Mouse (Mus musculus): Measurements from ENCODE around the gene Krtap24-1. TPM values are rescaled to one million over a fixed set of nuclear protein-coding genes. Genes with fewer than 3 reads are reported as not detected.
A peak's percentile ranks its signal among the peaks of the same experiment; 100 is the strongest.

The Krtap24-1 gene
- polyA plus RNA-seq (2015; fragmentation: Nextera tagmentation; extraction: Ambion mirVana), result not detected in 2 replicates

GRCm38 (mm10) chr16:88611922-88612321, at the start of gene Krtap24-1:
Krtap24-1 (minus strand) TSS chr16:88612279.
- H3K9ac ChIP-seq (ENCODE audit: low read depth, low read length), result no peak within 1 kb of the TSS
- 86% methylated on average over 8 of the region's 8 CpGs for WGBS
- no peaks in the 10 kb centered on the region for H3K36me3 ChIP-seq (ENCODE audit: control insufficient read depth, insufficient read depth, low read length)
- H3K9me3 ChIP-seq (ENCODE audit: control insufficient read depth, low read length), result no peaks in the 10 kb centered on the region
- H3K4me2 ChIP-seq (ENCODE audit: low read length), result no peak within 1 kb of the TSS
- H3K27me3 ChIP-seq (replicated peaks; ENCODE audit: control insufficient read depth, insufficient read depth, low read length), result no peaks in the 10 kb centered on the region
- no peak for ATAC-seq
- no peak within 1 kb of the TSS for H3K27ac ChIP-seq (ENCODE audit: low read depth, low read length)
- H3K4me3 ChIP-seq (ENCODE audit: low read length), result no peak within 1 kb of the TSS
- no peaks in the 10 kb centered on the region for H3K4me1 ChIP-seq (ENCODE audit: control insufficient read depth, insufficient read depth, low read depth, low read length)

GRCm38 (mm10) chr16:88657426-88657825, 45.3 kb upstream of the Krtap24-1 start:
- peak; percentile 65; the same call in 1 of the 2 replicates for ATAC-seq

GRCm38 (mm10) chr16:88651952-88652351, 39.9 kb upstream of the Krtap24-1 start:
- ATAC-seq, result no peak
- Histone ChIP-seq H3K27me3 (replicated peaks; ENCODE audit: control insufficient read depth, insufficient read depth, low read length) (no peaks in the 10 kb centered on the region), H3K27ac (ENCODE audit: low read depth, low read length) (no peak overlapping the region), H3K4me2 (ENCODE audit: low read length) (no peak overlapping the region), H3K4me3 (ENCODE audit: low read length) (no peak overlapping the region), H3K4me1 (ENCODE audit: control insufficient read depth, insufficient read depth, low read depth, low read length) (no peaks in the 10 kb centered on the region), H3K36me3 (ENCODE audit: control insufficient read depth, insufficient read depth, low read length) (no peaks in the 10 kb centered on the region), H3K9ac (ENCODE audit: low read depth, low read length) (no peak overlapping the region), H3K9me3 (ENCODE audit: control insufficient read depth, low read length) (no peaks in the 10 kb centered on the region)
- WGBS, result 79% methylated on average over 2 of the region's 2 CpGs

More at GRCm38 (mm10) chr16:88657426-88657825, 45.3 kb upstream of the Krtap24-1 start:
- WGBS, result 67% methylated on average over 1 of the region's 1 CpGs
- Histone ChIP-seq H3K4me1 (ENCODE audit: control insufficient read depth, insufficient read depth, low read depth, low read length) (no peaks in the 10 kb centered on the region), H3K4me3 (ENCODE audit: low read length) (no peak overlapping the region), H3K27ac (ENCODE audit: low read depth, low read length) (no peak overlapping the region), H3K9me3 (ENCODE audit: control insufficient read depth, low read length) (no peaks in the 10 kb centered on the region), H3K9ac (ENCODE audit: low read depth, low read length) (no peak overlapping the region), H3K27me3 (replicated peaks; ENCODE audit: control insufficient read depth, insufficient read depth, low read length) (no peaks in the 10 kb centered on the region), H3K36me3 (ENCODE audit: control insufficient read depth, insufficient read depth, low read length) (no peaks in the 10 kb centered on the region), H3K4me2 (ENCODE audit: low read length) (no peak overlapping the region)

GRCm38 (mm10) chr16:88651082-88651481, 39.0 kb upstream of the Krtap24-1 start:
- Histone ChIP-seq H3K27me3 (replicated peaks; ENCODE audit: control insufficient read depth, insufficient read depth, low read length) (no peaks in the 10 kb centered on the region), H3K36me3 (ENCODE audit: control insufficient read depth, insufficient read depth, low read length) (no peaks in the 10 kb centered on the region), H3K9ac (ENCODE audit: low read depth, low read length) (no peak overlapping the region), H3K9me3 (ENCODE audit: control insufficient read depth, low read length) (no peaks in the 10 kb centered on the region), H3K27ac (ENCODE audit: low read depth, low read length) (no peak overlapping the region), H3K4me1 (ENCODE audit: control insufficient read depth, insufficient read depth, low read depth, low read length) (no peaks in the 10 kb centered on the region), H3K4me2 (ENCODE audit: low read length) (no peak overlapping the region), H3K4me3 (ENCODE audit: low read length) (no peak overlapping the region)
- 92% methylated on average over 1 of the region's 1 CpGs for WGBS
- ATAC-seq, result no peak

GRCm38 (mm10) chr16:88647358-88647846, 35.3 kb upstream of the Krtap24-1 start, which contains the start of gene Krtap26-1:
Krtap26-1 (minus strand) TSS chr16:88647796.
- 80% methylated on average over 10 of the region's 10 CpGs for WGBS
- H3K9ac ChIP-seq (ENCODE audit: low read depth, low read length), result no peak within 1 kb of the TSS

GRCm38 (mm10) chr16:88646366-88647111, 34.5 kb upstream of the Krtap24-1 start:
- H3K27ac ChIP-seq (ENCODE audit: low read depth, low read length), result no peak overlapping the region

More at GRCm38 (mm10) chr16:88647358-88647846, 35.3 kb upstream of the Krtap24-1 start, which contains the start of gene Krtap26-1:
- Histone ChIP-seq H3K9me3 (ENCODE audit: control insufficient read depth, low read length) (no peaks in the 10 kb centered on the region), H3K4me3 (ENCODE audit: low read length) (no peak within 1 kb of the TSS), H3K27me3 (replicated peaks; ENCODE audit: control insufficient read depth, insufficient read depth, low read length) (no peaks in the 10 kb centered on the region), H3K4me1 (ENCODE audit: control insufficient read depth, insufficient read depth, low read depth, low read length) (no peaks in the 10 kb centered on the region), H3K36me3 (ENCODE audit: control insufficient read depth, insufficient read depth, low read length) (no peaks in the 10 kb centered on the region), H3K4me2 (ENCODE audit: low read length) (no peak within 1 kb of the TSS), H3K27ac (ENCODE audit: low read depth, low read length) (no peak within 1 kb of the TSS)
- no peak for ATAC-seq

GRCm38 (mm10) chr16:88640053-88640452, 28.0 kb upstream of the Krtap24-1 start:
- Histone ChIP-seq H3K4me1 (ENCODE audit: control insufficient read depth, insufficient read depth, low read depth, low read length) (no peaks in the 10 kb centered on the region), H3K4me2 (ENCODE audit: low read length) (no peak overlapping the region), H3K27me3 (replicated peaks; ENCODE audit: control insufficient read depth, insufficient read depth, low read length) (no peaks in the 10 kb centered on the region), H3K27ac (ENCODE audit: low read depth, low read length) (no peak overlapping the region), H3K4me3 (ENCODE audit: low read length) (no peak overlapping the region), H3K36me3 (ENCODE audit: control insufficient read depth, insufficient read depth, low read length) (no peaks in the 10 kb centered on the region), H3K9ac (ENCODE audit: low read depth, low read length) (no peak overlapping the region), H3K9me3 (ENCODE audit: control insufficient read depth, low read length) (0 out of 2 replicates have a peak, but pooled peaks cover 2% of the 10 kb centered on the region)
- ATAC-seq, result no peak
- 91% methylated on average over 3 of the region's 3 CpGs for WGBS

More at GRCm38 (mm10) chr16:88646366-88647111, 34.5 kb upstream of the Krtap24-1 start:
- Histone ChIP-seq H3K4me3 (ENCODE audit: low read length) (no peak overlapping the region), H3K4me1 (ENCODE audit: control insufficient read depth, insufficient read depth, low read depth, low read length) (no peaks in the 10 kb centered on the region), H3K27me3 (replicated peaks; ENCODE audit: control insufficient read depth, insufficient read depth, low read length) (no peaks in the 10 kb centered on the region), H3K9ac (ENCODE audit: low read depth, low read length) (no peak overlapping the region), H3K36me3 (ENCODE audit: control insufficient read depth, insufficient read depth, low read length) (no peaks in the 10 kb centered on the region), H3K4me2 (ENCODE audit: low read length) (no peak overlapping the region), H3K9me3 (ENCODE audit: control insufficient read depth, low read length) (no peaks in the 10 kb centered on the region)
- no peak for ATAC-seq
- 79% methylated on average over 8 of the region's 8 CpGs for WGBS

- no peak overlapping the region for H3K9ac ChIP-seq (ENCODE audit: low read depth, low read length)
- H3K4me2 ChIP-seq (ENCODE audit: low read length), result no peak overlapping the region
- no peaks in the 10 kb centered on the region for H3K27me3 ChIP-seq (replicated peaks; ENCODE audit: control insufficient read depth, insufficient read depth, low read length)
- no peak overlapping the region for H3K27ac ChIP-seq (ENCODE audit: low read depth, low read length)
- no peaks in the 10 kb centered on the region for H3K36me3 ChIP-seq (ENCODE audit: control insufficient read depth, insufficient read depth, low read length)
- no peaks in the 10 kb centered on the region for H3K4me1 ChIP-seq (ENCODE audit: control insufficient read depth, insufficient read depth, low read depth, low read length)
- H3K9me3 ChIP-seq (ENCODE audit: control insufficient read depth, low read length), result no peaks in the 10 kb centered on the region
- H3K4me3 ChIP-seq (ENCODE audit: low read length), result no peak overlapping the region
- 44% methylated on average over 4 of the region's 4 CpGs for WGBS
- ATAC-seq, result peak; percentile 60
Observed at GRCm38 (mm10) chr16:88635142-88635541, 23.1 kb upstream of the Krtap24-1 start.

- Histone ChIP-seq H3K27me3 (replicated peaks; ENCODE audit: control insufficient read depth, insufficient read depth, low read length) (no peaks in the 10 kb centered on the region), H3K9me3 (ENCODE audit: control insufficient read depth, low read length) (no peaks in the 10 kb centered on the region), H3K36me3 (ENCODE audit: control insufficient read depth, insufficient read depth, low read length) (no peaks in the 10 kb centered on the region), H3K4me2 (ENCODE audit: low read length) (no peak overlapping the region), H3K27ac (ENCODE audit: low read depth, low read length) (no peak overlapping the region), H3K4me1 (ENCODE audit: control insufficient read depth, insufficient read depth, low read depth, low read length) (no peaks in the 10 kb centered on the region), H3K9ac (ENCODE audit: low read depth, low read length) (no peak overlapping the region), H3K4me3 (ENCODE audit: low read length) (no peak overlapping the region)
- WGBS, result 69% methylated on average over 4 of the region's 4 CpGs
- ATAC-seq, result no peak
Observed at GRCm38 (mm10) chr16:88631474-88631873, 19.4 kb upstream of the Krtap24-1 start.
